Mouse (Mus musculus): ENCODE measurements at regions not wholly inside any gene's neighbourhood (a gene's known extent, or its start where the extent isn't known, plus 50 kb on each side); places are given as distances from the start of the nearest gene placed in this dataset.
"Not testable (repeated sequence)": the region's sequence is repeated elsewhere in the genome, so short reads cannot be mapped to it uniquely, and the experiment has no call there.

DNA sequence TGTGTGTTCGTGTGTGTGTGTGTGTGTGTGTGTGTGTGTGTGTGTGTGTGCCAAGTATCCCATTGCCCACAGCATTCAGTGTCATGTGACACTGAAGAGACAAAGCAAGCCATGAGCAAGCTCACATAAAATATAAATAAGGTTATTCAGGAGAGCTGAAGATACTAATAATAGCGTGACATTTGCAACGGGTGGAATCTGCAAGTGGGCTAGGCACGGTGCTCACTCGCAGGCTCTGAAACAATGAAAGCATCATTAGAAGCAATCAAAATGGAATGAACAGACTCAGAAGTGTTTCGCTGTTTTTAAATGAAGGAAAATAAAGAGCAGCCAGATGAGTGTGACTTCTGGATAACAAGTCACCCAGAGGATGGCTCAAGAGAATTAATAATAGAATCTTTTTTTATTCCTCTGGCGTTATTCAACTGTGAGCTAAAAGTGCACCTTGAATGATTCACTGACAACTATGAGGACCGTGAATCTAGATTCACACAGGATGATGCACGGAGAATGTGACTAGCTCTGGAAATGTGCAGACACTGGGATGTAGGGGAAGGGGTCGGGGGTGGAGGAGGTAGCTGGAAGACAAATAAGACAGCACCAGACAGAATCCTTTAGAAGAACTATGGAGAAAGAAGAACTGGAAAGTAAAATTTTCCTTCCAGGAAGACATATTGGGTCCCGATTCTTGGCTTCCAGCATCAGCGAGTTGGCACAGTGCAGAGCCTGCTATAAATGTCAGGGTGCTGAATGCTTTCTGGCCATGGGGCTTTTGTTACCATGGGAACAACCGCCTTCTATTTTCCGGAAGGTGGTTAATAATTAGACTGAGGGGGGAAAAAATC, 55.3 kb downstream of the Actbl2 start:
- no peaks in the 10 kb centered on the region for H3K36me3 ChIP-seq (ENCODE audit: control insufficient read depth, insufficient read depth, low read length)
- no peaks in the 10 kb centered on the region for H3K9me3 ChIP-seq (ENCODE audit: control insufficient read depth, low read length)
- no peak overlapping the region for H3K9ac ChIP-seq (ENCODE audit: low read depth, low read length)
- no peak overlapping the region for H3K27ac ChIP-seq (ENCODE audit: low read depth, low read length)
- H3K4me1 ChIP-seq (ENCODE audit: control insufficient read depth, insufficient read depth, low read length), result no peaks in the 10 kb centered on the region
- H3K27me3 ChIP-seq (ENCODE audit: control insufficient read depth, insufficient read depth, low read length), result no peaks in the 10 kb centered on the region
- H3K4me3 ChIP-seq (ENCODE audit: low read length), result no peak overlapping the region
- no peak overlapping the region for H3K4me2 ChIP-seq (replicated peaks; ENCODE audit: low read depth, low read length)
- no peak for ATAC-seq (ENCODE audit: low FRiP score, low TSS enrichment)
- 80% methylated on average over 14 of the region's 14 CpGs for WGBS

DNA sequence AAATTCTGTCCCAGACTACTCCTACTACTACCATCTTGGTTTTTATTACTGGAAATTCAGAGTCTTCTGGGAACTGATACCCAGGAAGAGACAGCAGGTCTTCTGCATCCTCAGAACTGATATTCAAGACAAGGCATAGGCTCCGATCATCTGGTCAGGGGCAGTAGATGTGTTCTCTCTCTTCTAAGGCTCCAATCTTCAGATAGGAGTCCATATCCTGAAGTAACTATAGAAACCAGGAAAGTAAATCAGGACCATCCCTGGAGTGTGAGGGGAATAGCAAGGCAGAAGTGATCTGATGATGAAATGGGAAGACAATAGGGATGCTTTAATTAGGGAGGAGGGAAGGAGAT, 55.9 kb downstream of the Actbl2 start:
- no peak overlapping the region for H3K9ac ChIP-seq (ENCODE audit: low read depth, low read length)
- no peaks in the 10 kb centered on the region for H3K27me3 ChIP-seq (ENCODE audit: control insufficient read depth, insufficient read depth, low read length)
- H3K4me3 ChIP-seq (ENCODE audit: low read length), result no peak overlapping the region
- no peaks in the 10 kb centered on the region for H3K36me3 ChIP-seq (ENCODE audit: control insufficient read depth, insufficient read depth, low read length)
- ATAC-seq (ENCODE audit: low FRiP score, low TSS enrichment), result no peak
- no peaks in the 10 kb centered on the region for H3K9me3 ChIP-seq (ENCODE audit: control insufficient read depth, low read length)
- no peaks in the 10 kb centered on the region for H3K4me1 ChIP-seq (ENCODE audit: control insufficient read depth, insufficient read depth, low read length)
- no peak overlapping the region for H3K27ac ChIP-seq (ENCODE audit: low read depth, low read length)
- H3K4me2 ChIP-seq (replicated peaks; ENCODE audit: low read depth, low read length), result no peak overlapping the region
- 86% methylated on average over 1 of the region's 1 CpGs for WGBS

DNA sequence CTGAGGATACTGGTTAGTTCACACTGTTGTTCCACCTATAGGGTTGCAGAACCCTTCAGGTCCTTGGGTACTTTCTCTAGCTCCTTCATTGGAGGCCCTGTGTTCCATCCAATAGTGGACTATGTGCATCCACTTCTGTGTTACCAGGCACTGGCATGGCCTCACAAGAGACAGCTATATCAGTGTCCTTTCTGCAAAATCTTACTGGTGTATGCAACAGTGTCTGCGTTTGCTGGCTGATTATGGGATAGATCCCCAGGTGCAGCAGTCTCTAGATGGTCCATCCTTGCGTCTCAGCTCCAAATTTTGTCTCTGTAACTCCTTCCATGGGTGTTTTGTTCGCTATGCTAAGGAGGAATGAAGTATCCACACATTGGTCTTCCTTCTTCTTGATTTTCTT, 58.7 kb downstream of the Actbl2 start:
- H3K9me3 ChIP-seq (ENCODE audit: control insufficient read depth, low read length); H3K27me3 ChIP-seq (ENCODE audit: control insufficient read depth, insufficient read depth, low read length); ATAC-seq (ENCODE audit: low FRiP score, low TSS enrichment); H3K4me3 ChIP-seq (ENCODE audit: low read length); H3K4me2 ChIP-seq (replicated peaks; ENCODE audit: low read depth, low read length); H3K27ac ChIP-seq (ENCODE audit: low read depth, low read length); H3K36me3 ChIP-seq (ENCODE audit: control insufficient read depth, insufficient read depth, low read length); H3K4me1 ChIP-seq (ENCODE audit: control insufficient read depth, insufficient read depth, low read length); H3K9ac ChIP-seq (ENCODE audit: low read depth, low read length): not testable (repeated sequence)
- WGBS, result 81% methylated on average over 3 of the region's 3 CpGs

DNA sequence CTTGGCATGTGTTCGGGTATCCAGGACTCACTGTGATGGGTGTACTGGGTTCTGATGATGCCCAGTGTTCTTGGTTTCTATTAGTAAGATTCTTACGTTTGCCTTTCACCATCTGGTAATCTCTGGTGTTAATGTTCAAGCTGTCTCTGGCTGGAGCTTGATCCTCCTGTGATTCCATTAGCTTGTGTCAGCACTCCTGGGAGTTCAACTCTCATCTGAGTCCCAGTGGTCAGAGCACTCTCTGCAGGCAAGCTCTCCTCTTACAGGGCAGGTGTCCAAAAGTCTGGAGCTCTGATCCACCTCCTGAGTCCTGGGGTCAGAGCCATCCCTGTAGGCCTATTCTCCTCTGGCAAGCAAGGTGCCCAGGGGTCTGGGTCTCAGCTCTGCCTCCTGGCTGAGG, 63.1 kb downstream of the Actbl2 start:
- not testable (repeated sequence) for H3K4me1 ChIP-seq (ENCODE audit: control insufficient read depth, insufficient read depth, low read length); H3K4me3 ChIP-seq (ENCODE audit: low read length); H3K9me3 ChIP-seq (ENCODE audit: control insufficient read depth, low read length); H3K36me3 ChIP-seq (ENCODE audit: control insufficient read depth, insufficient read depth, low read length); H3K27ac ChIP-seq (ENCODE audit: low read depth, low read length); H3K4me2 ChIP-seq (replicated peaks; ENCODE audit: low read depth, low read length); ATAC-seq (ENCODE audit: low FRiP score, low TSS enrichment); H3K27me3 ChIP-seq (ENCODE audit: control insufficient read depth, insufficient read depth, low read length); H3K9ac ChIP-seq (ENCODE audit: low read depth, low read length)
- WGBS, result 90% methylated on average over 2 of the region's 2 CpGs

DNA sequence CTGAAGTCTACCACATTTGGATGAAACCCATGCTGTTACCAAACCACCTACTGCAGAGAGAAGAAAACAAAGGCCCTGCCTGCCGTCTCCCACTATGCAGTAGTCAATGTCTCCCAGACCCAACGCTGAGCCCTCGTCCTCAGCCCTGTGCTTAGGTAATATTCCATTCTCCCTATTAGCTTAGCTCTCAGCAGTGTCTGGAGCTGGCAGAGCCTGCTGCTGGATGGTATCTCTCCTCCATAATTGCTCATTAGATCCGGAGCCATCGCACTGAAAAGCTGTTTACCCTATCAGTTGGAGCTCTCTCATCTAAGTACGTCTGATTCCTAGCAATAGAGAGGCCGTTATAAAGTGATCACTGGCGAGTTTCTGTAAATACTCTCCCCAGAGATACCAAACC, 68.4 kb downstream of the Actbl2 start:
- Histone ChIP-seq H3K4me1 (ENCODE audit: control insufficient read depth, insufficient read depth, low read length) (no peaks in the 10 kb centered on the region), H3K9ac (ENCODE audit: low read depth, low read length) (no peak overlapping the region), H3K4me3 (ENCODE audit: low read length) (no peak overlapping the region), H3K27ac (ENCODE audit: low read depth, low read length) (no peak overlapping the region), H3K27me3 (ENCODE audit: control insufficient read depth, insufficient read depth, low read length) (no peaks in the 10 kb centered on the region), H3K36me3 (ENCODE audit: control insufficient read depth, insufficient read depth, low read length) (no peaks in the 10 kb centered on the region), H3K4me2 (replicated peaks; ENCODE audit: low read depth, low read length) (no peak overlapping the region), H3K9me3 (ENCODE audit: control insufficient read depth, low read length) (no peaks in the 10 kb centered on the region)
- ATAC-seq (ENCODE audit: low FRiP score, low TSS enrichment), result no peak
- 77% methylated on average over 8 of the region's 8 CpGs for WGBS

DNA sequence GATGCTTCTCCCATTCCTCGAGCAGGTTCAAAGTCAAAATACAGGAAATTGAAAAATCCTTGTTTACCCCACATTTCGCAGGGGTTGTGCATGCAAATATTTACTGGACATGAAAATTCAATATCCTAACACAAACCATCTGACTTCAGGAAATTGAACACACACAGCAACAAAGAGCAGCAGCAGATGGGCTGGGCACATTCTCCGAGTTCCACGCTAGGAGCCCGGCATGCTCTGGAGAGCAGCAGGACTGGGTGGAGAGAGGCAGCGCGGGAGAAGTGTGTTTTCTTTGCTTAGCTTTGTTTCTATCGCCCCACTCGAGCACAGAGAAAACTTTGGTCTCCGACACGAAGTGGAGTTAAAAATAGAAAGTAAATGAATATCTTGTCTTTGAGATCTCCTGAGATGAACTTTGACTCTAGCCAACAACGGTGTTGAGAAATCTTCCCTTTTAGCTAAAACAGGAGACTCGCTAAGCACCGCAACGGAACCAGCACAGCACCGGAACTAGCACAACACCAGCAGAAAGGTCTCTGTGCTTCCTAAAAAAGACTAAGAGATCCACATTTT, 71.4 kb downstream of the Actbl2 start:
- H3K27ac ChIP-seq (ENCODE audit: low read depth, low read length), result no peak overlapping the region

DNA sequence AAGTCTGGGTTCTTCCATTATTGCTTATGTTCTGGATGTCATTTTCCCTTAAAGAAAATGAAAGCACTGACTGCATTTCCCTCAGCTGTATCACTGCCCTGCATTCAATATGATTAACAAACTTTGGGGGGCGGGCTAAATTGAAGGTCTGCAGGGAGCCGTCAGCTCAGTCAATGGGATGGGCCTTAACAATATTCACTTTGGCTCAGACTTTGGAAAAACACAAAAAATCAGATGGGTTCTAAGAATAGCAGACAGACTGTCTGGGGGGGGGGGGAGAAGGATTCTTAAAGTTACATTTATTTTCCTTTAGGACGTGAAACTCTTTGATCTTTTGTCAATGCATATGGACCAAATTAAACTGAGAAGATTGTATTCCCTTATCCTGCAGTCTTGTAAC, 78.2 kb downstream of the Actbl2 start:
- H3K27me3 ChIP-seq (ENCODE audit: control insufficient read depth, insufficient read depth, low read length), result no peaks in the 10 kb centered on the region
- H3K36me3 ChIP-seq (ENCODE audit: control insufficient read depth, insufficient read depth, low read length), result no peaks in the 10 kb centered on the region
- H3K4me3 ChIP-seq (ENCODE audit: low read length), result no peak overlapping the region
- H3K4me2 ChIP-seq (replicated peaks; ENCODE audit: low read depth, low read length), result no peak overlapping the region
- no peak overlapping the region for H3K9ac ChIP-seq (ENCODE audit: low read depth, low read length)
- WGBS, result 75% methylated on average over 3 of the region's 3 CpGs
- no peak for ATAC-seq (ENCODE audit: low FRiP score, low TSS enrichment)
- H3K9me3 ChIP-seq (ENCODE audit: control insufficient read depth, low read length), result no peaks in the 10 kb centered on the region
- no peaks in the 10 kb centered on the region for H3K4me1 ChIP-seq (ENCODE audit: control insufficient read depth, insufficient read depth, low read length)
- H3K27ac ChIP-seq (ENCODE audit: low read depth, low read length), result no peak overlapping the region

More for the DNA sequence above, 71.4 kb downstream of the Actbl2 start:
- WGBS, result 79% methylated on average over 16 of the region's 16 CpGs
- Histone ChIP-seq H3K4me1 (ENCODE audit: control insufficient read depth, insufficient read depth, low read length) (no peaks in the 10 kb centered on the region), H3K27me3 (ENCODE audit: control insufficient read depth, insufficient read depth, low read length) (no peaks in the 10 kb centered on the region), H3K9ac (ENCODE audit: low read depth, low read length) (no peak overlapping the region), H3K9me3 (ENCODE audit: control insufficient read depth, low read length) (no peaks in the 10 kb centered on the region), H3K4me2 (replicated peaks; ENCODE audit: low read depth, low read length) (no peak overlapping the region), H3K4me3 (ENCODE audit: low read length) (no peak overlapping the region), H3K36me3 (ENCODE audit: control insufficient read depth, insufficient read depth, low read length) (no peaks in the 10 kb centered on the region)
- no peak for ATAC-seq (ENCODE audit: low FRiP score, low TSS enrichment)

DNA sequence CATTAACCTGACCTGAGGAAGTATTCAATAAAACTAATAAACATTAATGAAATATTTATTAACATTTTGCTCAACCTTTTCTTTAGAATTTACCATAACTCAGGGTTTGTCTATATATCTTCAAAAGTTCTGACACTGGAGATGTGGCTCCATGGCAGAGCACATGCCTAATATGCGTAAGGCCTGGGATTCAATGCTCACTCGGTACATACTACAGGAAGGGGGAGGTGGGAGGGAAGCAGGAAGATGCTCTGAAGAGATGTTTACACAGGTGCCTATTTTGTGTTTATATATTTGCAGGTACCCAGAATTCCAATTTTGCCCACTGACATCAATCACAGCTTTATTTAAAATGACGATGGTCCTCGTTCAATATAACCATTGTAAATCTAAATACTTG, 79.0 kb downstream of the Actbl2 start:
- H3K4me3 ChIP-seq (ENCODE audit: low read length), result no peak overlapping the region
- ATAC-seq (ENCODE audit: low FRiP score, low TSS enrichment), result no peak
- no peak overlapping the region for H3K9ac ChIP-seq (ENCODE audit: low read depth, low read length)
- no peak overlapping the region for H3K4me2 ChIP-seq (replicated peaks; ENCODE audit: low read depth, low read length)
- H3K27me3 ChIP-seq (ENCODE audit: control insufficient read depth, insufficient read depth, low read length), result no peaks in the 10 kb centered on the region
- H3K4me1 ChIP-seq (ENCODE audit: control insufficient read depth, insufficient read depth, low read length), result no peaks in the 10 kb centered on the region
- no peak overlapping the region for H3K27ac ChIP-seq (ENCODE audit: low read depth, low read length)
- WGBS, result 85% methylated on average over 4 of the region's 4 CpGs
- H3K36me3 ChIP-seq (ENCODE audit: control insufficient read depth, insufficient read depth, low read length), result no peaks in the 10 kb centered on the region
- no peaks in the 10 kb centered on the region for H3K9me3 ChIP-seq (ENCODE audit: control insufficient read depth, low read length)

DNA sequence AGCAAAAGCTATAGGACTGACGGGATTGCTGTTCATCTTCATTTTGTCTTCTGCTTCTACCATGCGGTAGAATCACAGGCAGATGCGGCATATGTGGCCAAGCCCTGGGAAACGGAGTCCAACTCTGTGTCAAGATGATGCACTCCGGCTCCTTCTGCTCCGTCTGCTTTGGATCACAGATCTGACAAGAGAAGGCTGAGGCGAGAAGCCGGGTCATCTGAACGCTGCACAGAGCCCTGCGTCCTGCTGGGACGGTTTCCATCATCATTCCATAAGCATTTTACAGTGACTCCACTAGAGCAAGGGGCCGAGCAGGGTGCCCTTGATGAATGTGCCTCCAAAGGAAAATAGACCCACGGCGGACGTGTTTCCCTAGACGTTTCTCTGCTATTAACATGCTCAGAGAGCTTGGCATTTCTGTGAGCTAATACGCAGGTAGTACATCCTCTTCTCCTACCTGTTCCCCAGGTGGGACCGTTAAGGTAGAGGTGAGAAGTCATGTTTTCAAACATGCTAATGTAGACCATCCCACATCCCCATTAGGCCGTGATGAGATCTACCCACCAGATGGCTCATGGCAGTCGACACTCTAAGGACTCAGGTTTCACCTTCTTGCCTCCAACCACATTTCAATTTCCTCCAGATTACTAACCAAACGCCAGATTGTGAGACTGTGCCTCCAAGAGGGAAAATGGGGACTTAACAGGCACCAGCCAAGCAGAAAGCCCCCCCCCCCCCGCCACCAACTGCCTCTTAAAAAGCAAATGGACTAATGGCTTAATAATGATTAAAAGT, 79.6 kb downstream of the Actbl2 start:
- ATAC-seq (ENCODE audit: low FRiP score, low TSS enrichment), result no peak; the same call in 1 of the 2 replicates
- H3K4me2 ChIP-seq (replicated peaks; ENCODE audit: low read depth, low read length), result no peak overlapping the region
- H3K9ac ChIP-seq (ENCODE audit: low read depth, low read length), result no peak overlapping the region
- no peaks in the 10 kb centered on the region for H3K27me3 ChIP-seq (ENCODE audit: control insufficient read depth, insufficient read depth, low read length)
- H3K9me3 ChIP-seq (ENCODE audit: control insufficient read depth, low read length), result no peaks in the 10 kb centered on the region
- no peak overlapping the region for H3K4me3 ChIP-seq (ENCODE audit: low read length)
- H3K36me3 ChIP-seq (ENCODE audit: control insufficient read depth, insufficient read depth, low read length), result no peaks in the 10 kb centered on the region
- 63% methylated on average over 22 of the region's 22 CpGs for WGBS
- no peaks in the 10 kb centered on the region for H3K4me1 ChIP-seq (ENCODE audit: control insufficient read depth, insufficient read depth, low read length)
- H3K27ac ChIP-seq (ENCODE audit: low read depth, low read length), result no peak overlapping the region
